Mouse (Mus musculus) kidney, embryonic 14.5 days (tissue): Measurements from ENCODE around the gene Vmn1r157. TPM values are rescaled to one million over a fixed set of nuclear protein-coding genes. Genes with fewer than 3 reads are reported as not detected.
"Not testable (repeated sequence)": the region's sequence is repeated elsewhere in the genome, so short reads cannot be mapped to it uniquely, and the experiment has no call there.

Experiments used
- ATAC-seq: fragments of 200-750 bp; cut with Nextera tagmentation; 2 replicates; pipeline ENCODE4 v1.8.0; 2017; ENCODE audit warnings: moderate number of reproducible peaks, mild to moderate bottlenecking, moderate TSS enrichment, moderate library complexity; ENCODE audit not compliant: low FRiP score, low TSS enrichment
- H3K27ac ChIP-seq: fragments of 300-500 bp; sonication (generic); 2 replicates; pipeline ENCODE4 v1.5.1; 2014; ENCODE audit warnings: low read depth, mild to moderate bottlenecking, low read length, moderate library complexity, mixed read lengths
- H3K27me3 ChIP-seq: fragments of 300-500 bp; sonication (generic); 2 replicates; pipeline ENCODE4 v1.6.1; 2014; ENCODE audit warnings: mild to moderate bottlenecking, low read length; ENCODE audit not compliant: control insufficient read depth, insufficient read depth
- H3K36me3 ChIP-seq: fragments of 300-500 bp; sonication (generic); 2 replicates; pipeline ENCODE4 v1.6.1; 2014; ENCODE audit warnings: low read length, mixed read lengths; ENCODE audit not compliant: control insufficient read depth, insufficient read depth
- H3K4me1 ChIP-seq: fragments of 300-500 bp; sonication (generic); 2 replicates; pipeline ENCODE4 v1.6.1; 2014; ENCODE audit warnings: low read length, mixed read lengths; ENCODE audit not compliant: control insufficient read depth, insufficient read depth
- H3K4me2 ChIP-seq: fragments of 300-500 bp; sonication (generic); replicated peaks from 2 replicates; pipeline ENCODE4 v1.6.1; 2014; ENCODE audit warnings: low read depth, mild to moderate bottlenecking, low read length
- H3K4me3 ChIP-seq: fragments of 300-500 bp; sonication (generic); 2 replicates; pipeline ENCODE4 v1.5.1; 2014; ENCODE audit warnings: mild to moderate bottlenecking, low read length
- H3K9ac ChIP-seq: fragments of 300-500 bp; sonication (generic); 2 replicates; pipeline ENCODE4 v1.6.1; 2014; ENCODE audit warnings: low read depth, mild to moderate bottlenecking, low read length, moderate library complexity
- H3K9me3 ChIP-seq: fragments of 300-500 bp; sonication (generic); 2 replicates; pipeline ENCODE4 v1.6.1; 2016; ENCODE audit warnings: low read length; ENCODE audit not compliant: control insufficient read depth
- WGBS: fragments of 180-500 bp; shearing (Covaris S2); extraction: QIAGEN DNeasy Blood & Tissue Kit; methylation state at CpG from one replicate; pipeline ENCODE4 v1.1.7; 2014; 5-methylcytosine and 5-hydroxymethylcytosine counted together
- polyA plus RNA-seq: library from polyadenylated mRNA; unstranded; fragments of >200 nt; fragmentation: Nextera tagmentation; extraction: Ambion mirVana; gene quantifications from 2 replicates; pipeline ENCODE4 v1.2.1, GENCODE M21; 2014

Vmn1r157 gene
- polyA plus RNA-seq: not detected in 2 replicates

DNA sequence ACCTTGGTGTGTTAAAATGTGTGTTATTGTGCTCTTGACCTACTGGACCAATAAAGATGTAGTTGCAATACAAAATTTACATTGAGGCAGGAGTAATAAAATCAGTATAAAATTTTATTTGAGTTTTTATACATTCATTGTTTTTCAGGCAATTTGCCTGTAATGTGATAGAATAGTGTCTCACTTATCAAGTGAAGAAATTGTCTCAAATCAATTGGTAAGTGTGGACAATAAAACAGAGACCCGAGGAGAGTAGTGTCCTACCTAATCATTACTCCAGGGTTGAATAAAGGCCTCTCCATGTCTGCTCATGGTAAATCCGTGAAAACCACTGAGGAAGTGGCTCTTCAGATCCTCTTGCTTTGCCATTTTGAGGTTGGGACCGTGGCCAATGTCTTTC, at the start of gene Vmn1r157:
Vmn1r157 (plus strand) TSS at position 301 of the 400 bp plus-strand sequence.
- not testable (repeated sequence) for H3K4me1 ChIP-seq, ATAC-seq, H3K9ac ChIP-seq, H3K27me3 ChIP-seq, H3K36me3 ChIP-seq, H3K9me3 ChIP-seq, H3K27ac ChIP-seq, H3K4me2 ChIP-seq, H3K4me3 ChIP-seq
- WGBS: 31% methylated on average over 2 of the region's 3 CpGs

DNA sequence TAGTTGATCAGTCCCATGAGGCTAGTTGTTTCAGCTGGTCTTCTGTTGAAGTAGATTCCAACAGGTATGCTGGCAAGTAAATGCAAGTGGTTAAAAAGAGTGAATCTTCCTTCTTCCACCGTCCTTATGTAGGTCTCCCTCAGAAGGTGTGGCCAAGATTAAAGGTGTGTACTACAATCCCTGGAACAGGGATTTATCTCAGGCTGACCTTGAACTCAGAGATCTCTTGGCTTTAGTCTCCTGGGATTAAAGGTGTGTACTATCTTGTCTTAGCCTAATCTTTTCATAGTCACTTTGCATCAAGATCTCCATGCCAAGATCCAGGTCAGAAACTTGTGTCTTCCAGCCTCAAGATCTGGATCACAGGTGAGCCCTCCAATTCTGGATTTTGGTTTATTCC, 41.9 kb upstream of the Vmn1r157 start, which contains the start of gene Gm4567:
Gm4567 (minus strand) TSS at position 101 of the 400 bp plus-strand sequence.
- H3K4me2 ChIP-seq, H3K27me3 ChIP-seq, H3K36me3 ChIP-seq, H3K4me3 ChIP-seq, H3K27ac ChIP-seq, H3K4me1 ChIP-seq, H3K9ac ChIP-seq, H3K9me3 ChIP-seq, ATAC-seq: not testable (repeated sequence)
- WGBS: no CpG with 5 or more reads among the region's 1 CpGs

DNA sequence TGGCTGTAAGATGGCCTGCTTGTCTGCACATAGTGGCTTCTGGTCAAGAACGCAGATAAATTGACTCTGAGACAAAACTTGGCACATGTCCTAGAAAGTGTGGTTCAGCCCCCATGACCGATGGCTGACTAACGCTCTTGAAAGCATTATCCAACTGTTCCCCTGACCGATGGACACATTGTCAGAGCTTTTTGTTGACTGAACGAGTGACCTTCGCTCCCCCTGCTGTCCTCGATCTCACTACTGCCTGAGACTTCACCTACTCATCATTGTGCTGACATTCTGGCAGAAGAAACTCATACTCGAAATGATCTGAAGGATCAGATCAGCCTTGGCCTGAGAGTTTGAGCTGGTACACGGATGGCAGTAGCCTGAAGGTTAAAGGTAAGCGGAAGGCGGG, 14.5 kb downstream of the Vmn1r157 start:
- not testable (repeated sequence) for H3K27me3 ChIP-seq, H3K4me3 ChIP-seq, H3K9ac ChIP-seq, H3K4me2 ChIP-seq, H3K27ac ChIP-seq, H3K9me3 ChIP-seq, H3K36me3 ChIP-seq, ATAC-seq, H3K4me1 ChIP-seq
- 95% methylated on average over 2 of the region's 11 CpGs for WGBS

DNA sequence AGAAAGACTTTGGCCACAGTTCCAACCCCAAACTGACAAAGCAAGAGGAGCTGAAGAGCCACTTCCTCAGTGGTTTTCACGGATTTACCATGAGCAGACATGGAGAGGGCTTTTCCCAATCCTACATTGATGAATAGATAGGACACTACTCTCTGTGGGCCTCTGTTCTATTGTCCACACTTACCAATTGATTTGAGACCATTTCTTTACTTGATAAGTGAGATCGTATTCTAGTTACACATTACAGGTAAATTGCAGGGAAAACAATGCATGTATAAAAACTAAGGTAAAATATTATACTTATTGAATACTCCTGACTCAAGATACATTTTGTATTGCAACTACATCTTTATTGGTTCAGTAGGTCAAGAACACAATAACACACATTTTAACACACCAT, 29.2 kb downstream of the Vmn1r157 start, which contains the start of gene Vmn1r158:
Vmn1r158 (minus strand) TSS at position 101 of the 400 bp plus-strand sequence.
- not testable (repeated sequence) for H3K4me2 ChIP-seq, ATAC-seq, H3K4me1 ChIP-seq, H3K4me3 ChIP-seq, H3K9me3 ChIP-seq, H3K9ac ChIP-seq, H3K27me3 ChIP-seq, H3K36me3 ChIP-seq, H3K27ac ChIP-seq
- WGBS: 65% methylated on average over 2 of the region's 2 CpGs

Other genes with a start within 250 kb of the Vmn1r157 start
- not detected in 2 replicates for gene Vmn1r152, start 238.7 kb upstream of the Vmn1r157 start, polyA plus RNA-seq
- not detected in 2 replicates for gene Gm8677, start 226.8 kb upstream of the Vmn1r157 start, polyA plus RNA-seq
- not detected in 2 replicates for gene Gm4201, start 196.4 kb upstream of the Vmn1r157 start, polyA plus RNA-seq
- gene Gm4565, start 173.6 kb upstream of the Vmn1r157 start, polyA plus RNA-seq: not detected in 2 replicates
- gene Vmn1r155, start 103.7 kb upstream of the Vmn1r157 start, polyA plus RNA-seq: not detected in 2 replicates
- not detected in 2 replicates for gene Gm8693, start 69.4 kb upstream of the Vmn1r157 start, polyA plus RNA-seq
- not detected in 2 replicates for gene Gm4567, start 42.0 kb upstream of the Vmn1r157 start, polyA plus RNA-seq
- gene Vmn1r158, start 29.1 kb downstream of the Vmn1r157 start, polyA plus RNA-seq: not detected in 2 replicates
- not detected in 2 replicates for gene Vmn1r159, start 81.9 kb downstream of the Vmn1r157 start, polyA plus RNA-seq
- not detected in 2 replicates for gene Vmn1r160, start 109.5 kb downstream of the Vmn1r157 start, polyA plus RNA-seq
- not detected in 2 replicates for gene Gm4214, start 223.0 kb downstream of the Vmn1r157 start, polyA plus RNA-seq